Mouse (Mus musculus): Measurements from ENCODE around the gene Gm37240. TPM values are rescaled to one million over a fixed set of nuclear protein-coding genes. Genes with fewer than 3 reads are reported as not detected.

Gm37240 gene
- total and polyA plus RNA-seq, 3 experiments = not detected

DNA sequence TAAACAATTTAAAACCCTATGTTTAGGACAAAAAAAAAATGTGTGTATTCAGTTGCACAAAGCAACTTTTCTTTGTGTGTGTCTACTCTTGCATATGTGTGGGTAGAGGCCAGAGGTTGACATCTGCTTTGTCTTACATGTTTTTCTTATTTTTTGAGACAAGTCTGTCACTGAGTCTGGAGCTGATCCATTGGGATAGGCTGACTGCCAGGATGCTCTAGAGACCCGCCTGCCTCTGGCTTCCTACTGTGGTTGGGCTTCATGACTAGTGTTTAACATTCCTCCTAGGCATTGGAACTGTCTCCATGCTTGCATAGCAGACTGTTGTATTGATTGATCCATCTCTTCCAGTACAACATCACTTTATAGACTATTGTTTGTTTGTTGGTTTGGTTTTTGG lies 1058.0 kb downstream of the Gm37240 start:
- ATAC-seq (ENCODE audit: extremely low read depth, insufficient number of reproducible peaks, low FRiP score, poor library complexity, severe bottlenecking) = no peak
- TF ChIP-seq TAL1 (conservative IDR thresholded peaks at IDR 0.05; ENCODE audit: low read depth, low read length) (no peak), GATA2 (IDR thresholded peaks at IDR 0.05; ENCODE audit: borderline replicate concordance, low read depth, low read length) (no peak), POLR2AphosphoS5 (IDR thresholded peaks at IDR 0.05; ENCODE audit: insufficient replicate concordance, low read depth, low read length) (no peak), CTCF (IDR thresholded peaks at IDR 0.05; ENCODE audit: low read depth, low read length) (no peak), GATA1 (IDR thresholded peaks at IDR 0.05; ENCODE audit: borderline replicate concordance, low read length) (no peak)
- Histone ChIP-seq H3K4me3 (ENCODE audit: low read depth, low read length) (no peak overlapping the region), H3K36me3 (replicated peaks) (peaks cover 34% of the 10 kb centered on the region), H3K4me1 (ENCODE audit: insufficient read depth, low read depth, low read length) (peaks cover 21% of the 10 kb centered on the region), H3K9me3 (replicated peaks) (no peaks in the 10 kb centered on the region), H3K27me3 (ENCODE audit: insufficient read depth, low read length) (no peaks in the 10 kb centered on the region)
- no peak for DNase-seq (ENCODE audit: low spot score)

DNA sequence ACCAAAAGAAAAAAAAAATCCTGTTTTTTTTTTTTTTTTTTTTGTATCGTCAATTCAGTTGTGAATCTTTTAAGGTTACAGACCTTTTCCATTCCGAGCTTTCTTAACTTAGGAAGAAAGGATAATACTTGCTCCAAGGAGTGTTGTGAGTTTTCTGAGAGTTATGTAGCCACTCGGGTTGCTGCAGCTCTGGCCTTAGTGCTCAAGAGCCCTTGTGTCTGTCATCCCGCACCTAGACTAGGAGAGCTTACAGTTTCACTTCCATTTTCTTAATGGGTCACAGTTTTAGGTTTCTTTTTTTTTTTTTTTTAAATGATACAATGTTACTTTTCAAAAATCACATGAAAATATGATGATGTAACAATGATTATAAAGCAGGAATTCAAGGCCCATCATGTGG lies 1059.7 kb downstream of the Gm37240 start:
- Histone ChIP-seq H3K36me3 (replicated peaks) (peaks cover 36% of the 10 kb centered on the region), H3K4me1 (ENCODE audit: insufficient read depth, low read depth, low read length) (peaks cover 19% of the 10 kb centered on the region)

DNA sequence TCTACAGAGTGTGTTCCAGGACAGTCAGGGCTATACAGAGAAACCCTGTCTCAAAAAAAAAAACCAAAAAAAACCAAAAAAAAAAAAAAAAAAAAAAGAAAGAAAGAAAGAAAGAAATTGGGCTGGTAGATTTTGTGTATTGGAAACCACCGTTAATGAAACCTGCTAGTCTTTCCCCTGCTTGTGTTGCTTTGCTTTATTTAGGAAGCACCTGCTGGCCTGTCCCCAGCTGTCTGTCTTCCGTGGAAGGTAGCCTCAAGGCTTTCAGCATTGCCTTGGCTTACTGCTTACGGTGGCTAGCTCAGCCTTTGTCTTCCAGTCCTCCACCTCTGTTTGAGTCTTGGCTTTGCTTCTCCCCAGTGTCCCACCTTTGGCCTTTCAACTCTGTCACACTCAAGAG lies 1060.4 kb downstream of the Gm37240 start:
- TF ChIP-seq GATA1 (IDR thresholded peaks at IDR 0.05; ENCODE audit: borderline replicate concordance, low read length) (no peak), POLR2AphosphoS5 (IDR thresholded peaks at IDR 0.05; ENCODE audit: insufficient replicate concordance, low read depth, low read length) (no peak)
- Histone ChIP-seq H3K9me3 (replicated peaks) (no peaks in the 10 kb centered on the region), H3K27me3 (ENCODE audit: insufficient read depth, low read length) (no peaks in the 10 kb centered on the region), H3K36me3 (replicated peaks) (peaks cover 35% of the 10 kb centered on the region), H3K4me3 (ENCODE audit: low read depth, low read length) (no peak overlapping the region), H3K4me1 (ENCODE audit: insufficient read depth, low read depth, low read length) (peaks cover 19% of the 10 kb centered on the region)
- no peak for ATAC-seq (ENCODE audit: extremely low read depth, insufficient number of reproducible peaks, low FRiP score, poor library complexity, severe bottlenecking)
- DNase-seq (ENCODE audit: low spot score) = no peak

More for the DNA sequence above, 1059.7 kb downstream of the Gm37240 start:
- DNase-seq (ENCODE audit: low spot score) (no peak), ATAC-seq (ENCODE audit: extremely low read depth, insufficient number of reproducible peaks, low FRiP score, poor library complexity, severe bottlenecking) (no peak)
- no peak for TF ChIP-seq POLR2AphosphoS5 (IDR thresholded peaks at IDR 0.05; ENCODE audit: insufficient replicate concordance, low read depth, low read length)
- TF ChIP-seq TAL1 (conservative IDR thresholded peaks at IDR 0.05; ENCODE audit: low read depth, low read length) = no peak
- TF ChIP-seq CTCF (IDR thresholded peaks at IDR 0.05; ENCODE audit: low read depth, low read length) = no peak
- no peak for TF ChIP-seq GATA1 (IDR thresholded peaks at IDR 0.05; ENCODE audit: borderline replicate concordance, low read length)
- no peak for TF ChIP-seq GATA2 (IDR thresholded peaks at IDR 0.05; ENCODE audit: borderline replicate concordance, low read depth, low read length)
- no peaks in the 10 kb centered on the region for H3K27me3 ChIP-seq (ENCODE audit: insufficient read depth, low read length)
- no peaks in the 10 kb centered on the region for H3K9me3 ChIP-seq (replicated peaks)
- H3K4me3 ChIP-seq (ENCODE audit: low read depth, low read length) = no peak overlapping the region

DNA sequence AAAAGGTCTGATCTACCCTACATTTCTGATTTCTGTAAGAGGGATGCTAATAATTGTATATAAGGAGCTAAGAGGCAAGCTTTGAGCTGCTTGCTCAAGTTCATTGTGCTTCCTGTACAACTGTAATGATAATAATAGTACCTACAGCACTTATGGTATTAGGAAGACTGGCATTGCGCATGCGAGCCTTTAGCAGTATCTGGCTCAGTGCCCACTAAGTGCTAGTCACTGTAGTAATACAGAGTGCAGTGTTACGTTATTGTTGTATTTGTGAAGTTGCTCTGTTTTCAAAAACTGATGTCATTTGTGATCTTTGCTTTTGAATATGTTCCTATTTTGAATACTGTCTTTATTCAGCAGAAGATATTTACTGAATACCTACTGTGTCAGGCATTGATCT lies 1060.9 kb downstream of the Gm37240 start:
- no peak for DNase-seq (ENCODE audit: low spot score)
- peaks cover 19% of the 10 kb centered on the region for H3K4me1 ChIP-seq (ENCODE audit: insufficient read depth, low read depth, low read length)
- H3K9me3 ChIP-seq (replicated peaks) = no peaks in the 10 kb centered on the region
- H3K27me3 ChIP-seq (ENCODE audit: insufficient read depth, low read length) = no peaks in the 10 kb centered on the region
- H3K4me3 ChIP-seq (ENCODE audit: low read depth, low read length) = no peak overlapping the region
- H3K36me3 ChIP-seq (replicated peaks) = peaks cover 33% of the 10 kb centered on the region
- no peak for ATAC-seq (ENCODE audit: extremely low read depth, insufficient number of reproducible peaks, low FRiP score, poor library complexity, severe bottlenecking)
- TF ChIP-seq TAL1 (conservative IDR thresholded peaks at IDR 0.05; ENCODE audit: low read depth, low read length) (no peak), CTCF (IDR thresholded peaks at IDR 0.05; ENCODE audit: low read depth, low read length) (no peak), GATA2 (IDR thresholded peaks at IDR 0.05; ENCODE audit: borderline replicate concordance, low read depth, low read length) (no peak), GATA1 (IDR thresholded peaks at IDR 0.05; ENCODE audit: borderline replicate concordance, low read length) (no peak), POLR2AphosphoS5 (IDR thresholded peaks at IDR 0.05; ENCODE audit: insufficient replicate concordance, low read depth, low read length) (no peak)

DNA sequence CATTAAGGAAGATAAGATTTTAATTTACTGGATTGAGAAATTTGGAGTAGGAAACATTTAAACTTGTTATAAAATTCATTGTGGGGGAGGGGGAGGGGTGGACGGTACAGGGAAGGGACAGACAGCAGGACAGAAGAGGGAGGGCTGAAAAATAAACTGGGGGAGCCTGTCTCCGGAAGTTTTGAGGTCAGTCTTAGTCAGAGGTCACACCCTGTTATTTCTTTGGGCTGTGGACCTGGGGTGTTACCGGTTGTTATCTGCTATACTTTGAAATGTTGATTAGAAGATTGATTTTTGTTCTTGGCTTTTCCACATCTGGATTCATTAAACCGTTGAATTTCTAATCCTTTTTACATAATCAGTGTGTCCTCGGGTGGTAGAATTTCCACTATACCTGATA lies 1061.3 kb downstream of the Gm37240 start:
- Histone ChIP-seq H3K4me3 (ENCODE audit: low read depth, low read length) (no peak overlapping the region), H3K27me3 (ENCODE audit: insufficient read depth, low read length) (no peaks in the 10 kb centered on the region), H3K36me3 (replicated peaks) (peaks cover 34% of the 10 kb centered on the region), H3K9me3 (replicated peaks) (no peaks in the 10 kb centered on the region), H3K4me1 (ENCODE audit: insufficient read depth, low read depth, low read length) (peaks cover 19% of the 10 kb centered on the region)
- ATAC-seq (ENCODE audit: extremely low read depth, insufficient number of reproducible peaks, low FRiP score, poor library complexity, severe bottlenecking) = no peak
- DNase-seq (ENCODE audit: low spot score) = no peak
- TF ChIP-seq POLR2AphosphoS5 (IDR thresholded peaks at IDR 0.05; ENCODE audit: insufficient replicate concordance, low read depth, low read length) (no peak), CTCF (IDR thresholded peaks at IDR 0.05; ENCODE audit: low read depth, low read length) (no peak), GATA1 (IDR thresholded peaks at IDR 0.05; ENCODE audit: borderline replicate concordance, low read length) (no peak), GATA2 (IDR thresholded peaks at IDR 0.05; ENCODE audit: borderline replicate concordance, low read depth, low read length) (no peak), TAL1 (conservative IDR thresholded peaks at IDR 0.05; ENCODE audit: low read depth, low read length) (no peak)

DNA sequence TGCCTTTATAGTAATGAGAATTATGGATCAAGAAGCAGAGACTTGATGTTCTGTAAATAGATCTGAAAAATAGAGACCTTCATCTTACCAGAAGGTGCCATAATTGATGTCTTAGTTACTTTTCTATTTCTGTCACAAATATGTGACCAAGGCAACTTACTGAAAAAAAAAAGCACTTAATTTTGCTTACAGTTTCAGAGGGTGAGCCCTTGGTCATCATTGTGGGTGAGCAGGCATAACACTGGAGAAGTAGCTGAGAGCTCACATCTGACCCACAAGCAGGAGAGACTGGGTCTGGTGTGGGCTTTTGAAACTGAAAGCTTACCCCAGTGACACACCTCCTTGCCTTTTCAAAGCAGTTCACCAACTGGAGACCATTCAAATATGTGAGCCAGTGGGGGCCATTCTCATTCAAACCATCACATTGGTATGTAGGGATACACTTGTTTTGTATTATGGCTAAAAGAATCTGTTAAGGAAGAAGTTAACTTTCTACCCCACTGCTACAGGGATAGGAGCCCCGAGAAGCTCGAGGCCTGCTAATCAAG lies 1066.6 kb downstream of the Gm37240 start:
- H3K9me3 ChIP-seq (replicated peaks) = no peaks in the 10 kb centered on the region
- TF ChIP-seq CTCF (IDR thresholded peaks at IDR 0.05; ENCODE audit: low read depth, low read length) (no peak), TAL1 (conservative IDR thresholded peaks at IDR 0.05; ENCODE audit: low read depth, low read length) (no peak), POLR2AphosphoS5 (IDR thresholded peaks at IDR 0.05; ENCODE audit: insufficient replicate concordance, low read depth, low read length) (no peak), GATA2 (IDR thresholded peaks at IDR 0.05; ENCODE audit: borderline replicate concordance, low read depth, low read length) (no peak), GATA1 (IDR thresholded peaks at IDR 0.05; ENCODE audit: borderline replicate concordance, low read length) (no peak)
- DNase-seq (ENCODE audit: low spot score) (no peak), ATAC-seq (ENCODE audit: extremely low read depth, insufficient number of reproducible peaks, low FRiP score, poor library complexity, severe bottlenecking) (no peak)
- peaks cover 27% of the 10 kb centered on the region for H3K4me1 ChIP-seq (ENCODE audit: insufficient read depth, low read depth, low read length)
- no peak overlapping the region for H3K4me3 ChIP-seq (ENCODE audit: low read depth, low read length)
- H3K27me3 ChIP-seq (ENCODE audit: insufficient read depth, low read length) = no peaks in the 10 kb centered on the region
- H3K36me3 ChIP-seq (replicated peaks) = peaks cover 46% of the 10 kb centered on the region
